Mouse (Mus musculus): Measurements from ENCODE around the gene Me3.

The Me3 gene

DNA sequence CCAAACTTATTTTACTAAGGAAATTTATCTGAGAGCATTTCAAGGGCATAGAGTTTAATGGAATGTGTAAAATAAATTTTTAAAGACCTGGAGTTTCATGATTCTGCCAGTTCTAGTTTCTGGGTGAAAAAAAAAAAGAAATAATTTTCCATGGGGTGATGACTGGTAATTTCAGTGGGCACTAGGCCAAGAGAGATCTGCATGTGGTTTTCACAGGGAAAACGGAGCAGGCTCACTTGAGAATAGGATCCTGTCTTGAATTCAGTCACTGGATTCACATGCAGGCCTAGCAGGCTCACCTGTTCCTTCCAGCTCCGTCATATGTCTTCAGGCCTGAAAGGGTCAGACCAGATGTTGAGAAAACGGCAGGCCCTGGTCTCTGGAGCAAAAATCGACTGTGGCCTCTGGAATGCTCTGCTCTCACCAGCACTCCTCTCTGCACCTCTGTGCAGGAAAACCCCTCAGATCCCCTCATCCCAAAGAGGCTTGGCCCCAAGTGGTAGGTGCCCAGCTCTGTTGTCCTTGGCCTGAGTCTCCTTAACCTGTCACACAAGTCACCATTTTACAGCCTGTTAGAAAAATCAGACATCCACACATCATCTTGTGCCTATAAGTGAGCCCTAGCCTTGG is 196.4 kb downstream of the Me3 start:
- no peak for DNase-seq (ENCODE audit: low read depth, low spot score)

DNA sequence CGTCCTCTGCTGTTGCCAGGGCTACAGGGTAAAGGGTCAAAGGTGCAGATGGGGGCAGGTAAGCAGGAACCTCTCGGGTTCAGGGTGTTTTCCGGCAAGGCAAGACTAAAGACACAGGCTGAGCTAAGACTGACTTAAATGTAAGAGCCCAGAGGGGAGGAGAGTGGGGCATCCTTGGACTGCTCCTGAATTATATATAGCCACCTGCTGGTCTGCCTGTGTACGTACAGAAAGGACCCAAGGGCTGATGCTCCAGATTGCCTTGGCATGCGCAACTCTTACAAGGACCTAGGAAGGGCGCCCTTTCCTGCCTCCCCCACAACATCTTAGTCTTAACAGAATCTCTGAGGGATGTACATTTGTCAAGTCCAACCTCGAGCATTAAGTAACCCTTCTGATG is 197.0 kb downstream of the Me3 start:
- DNase-seq (ENCODE audit: low read depth, low spot score) = peak; percentile 73

DNA sequence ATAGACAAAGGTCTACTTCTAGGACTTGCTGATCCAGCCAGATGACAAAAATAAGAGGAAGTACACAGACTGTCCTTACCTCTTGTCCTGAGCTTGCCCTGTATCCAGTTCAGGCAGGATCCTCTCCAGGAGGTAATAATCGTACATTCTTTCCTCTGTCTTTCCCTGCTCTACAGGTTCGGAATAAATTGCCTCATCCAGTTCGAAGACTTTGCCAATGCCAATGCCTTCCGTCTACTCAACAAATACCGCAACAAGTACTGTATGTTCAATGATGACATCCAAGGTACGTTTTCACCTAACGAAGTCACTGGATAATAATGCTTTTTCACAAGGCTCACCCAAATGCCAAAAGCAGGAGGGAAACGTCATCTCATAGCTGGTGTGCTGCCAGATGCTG is 201.3 kb downstream of the Me3 start:
- DNase-seq (ENCODE audit: low read depth, low spot score) = no peak

DNA sequence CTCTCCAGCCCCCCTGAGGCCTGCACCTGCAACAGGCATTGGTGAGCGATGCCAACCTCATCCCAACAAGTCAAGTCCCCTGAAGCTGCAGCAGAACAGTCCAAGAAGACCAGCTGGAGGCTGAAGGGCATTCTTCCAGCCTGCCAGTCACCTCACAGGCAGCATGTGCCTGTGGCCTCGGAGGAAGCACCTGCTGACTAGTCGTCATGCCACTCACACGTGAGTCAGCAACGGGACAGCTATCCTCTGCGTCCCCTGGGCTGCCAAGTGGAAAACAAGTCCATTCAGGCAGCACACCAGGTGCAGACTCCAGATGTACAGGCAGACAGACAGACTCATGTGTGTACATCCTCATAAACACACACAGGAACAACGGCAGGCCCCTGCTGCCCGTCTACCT is 203.4 kb downstream of the Me3 start:
- DNase-seq (ENCODE audit: low read depth, low spot score) = no peak

- no peak for DNase-seq (ENCODE audit: low read depth, low spot score)
Measured at GRCm38 (mm10) chr7:89836676-89837075, 204.5 kb downstream of the Me3 start.

DNA sequence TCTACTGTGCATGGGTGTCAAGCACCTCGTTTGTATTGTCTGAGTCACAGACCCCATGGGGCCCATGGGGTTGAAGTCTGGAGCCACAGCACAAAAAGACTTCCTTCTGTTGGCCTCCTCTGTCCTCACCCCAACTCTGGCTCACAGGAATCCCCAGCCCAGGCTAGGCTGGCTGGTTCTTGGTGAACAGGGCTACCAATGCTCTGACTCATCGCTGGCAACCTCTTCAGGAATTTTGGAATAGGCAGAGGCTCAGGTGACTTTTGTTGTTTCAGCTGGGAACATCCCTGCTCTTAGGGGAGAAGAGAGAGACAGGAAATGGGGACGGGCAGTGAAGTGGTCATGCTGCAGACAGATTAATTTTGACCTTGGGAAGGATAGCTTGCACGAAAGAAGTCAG is 205.6 kb downstream of the Me3 start:
- DNase-seq (ENCODE audit: low read depth, low spot score) = no peak

- no peak for DNase-seq (ENCODE audit: low read depth, low spot score)
Measured at GRCm38 (mm10) chr7:89839721-89840120, 207.5 kb downstream of the Me3 start.

- peak; percentile 74 for DNase-seq (ENCODE audit: low read depth, low spot score)
Measured at GRCm38 (mm10) chr7:89841670-89842403, 209.6 kb downstream of the Me3 start.

DNA sequence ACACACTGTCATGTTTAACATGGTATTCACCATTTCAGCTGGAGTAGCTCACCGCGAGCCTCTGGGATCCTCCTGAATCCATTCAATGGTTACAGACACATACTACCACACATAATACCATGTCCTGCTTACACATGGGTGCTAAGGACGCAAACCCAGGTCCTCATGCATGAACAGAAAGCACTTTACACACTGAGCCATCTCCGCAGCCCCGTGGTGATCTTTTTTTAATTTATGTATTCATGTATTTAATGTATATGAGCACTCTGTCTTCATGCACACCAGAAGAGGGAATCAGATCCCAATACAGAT is 210.2 kb downstream of the Me3 start:
- no peak for DNase-seq (ENCODE audit: low read depth, low spot score)

GRCm38 (mm10) chr7:89843121-89843520 is 210.9 kb downstream of the Me3 start:
- no peak for DNase-seq (ENCODE audit: low read depth, low spot score)

- peak; percentile 62 for DNase-seq (ENCODE audit: low read depth, low spot score)
Measured at GRCm38 (mm10) chr7:89843533-89843932, 211.3 kb downstream of the Me3 start.

DNA sequence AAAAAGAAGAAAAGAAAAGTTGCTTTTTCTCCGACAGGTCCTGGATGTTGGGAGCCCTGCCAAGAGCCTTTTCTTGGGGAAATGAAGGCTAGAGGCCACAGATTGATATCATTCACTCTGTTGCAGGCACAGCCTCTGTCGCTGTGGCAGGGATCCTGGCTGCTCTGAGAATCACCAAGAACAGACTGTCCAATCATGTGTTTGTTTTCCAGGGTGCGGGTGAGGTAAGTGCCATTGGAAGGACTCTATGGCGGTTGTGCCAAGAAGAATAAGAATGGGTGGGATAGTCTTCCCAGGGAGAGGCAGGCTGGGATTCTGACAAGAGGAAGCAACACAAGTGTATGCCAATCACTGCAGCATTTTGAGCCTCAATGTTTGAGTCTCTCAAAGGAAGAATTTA is 213.5 kb downstream of the Me3 start:
- DNase-seq (ENCODE audit: low read depth, low spot score) = no peak

- no peak for DNase-seq (ENCODE audit: low read depth, low spot score)
Measured at GRCm38 (mm10) chr7:89850510-89850909, 218.3 kb downstream of the Me3 start.

DNA sequence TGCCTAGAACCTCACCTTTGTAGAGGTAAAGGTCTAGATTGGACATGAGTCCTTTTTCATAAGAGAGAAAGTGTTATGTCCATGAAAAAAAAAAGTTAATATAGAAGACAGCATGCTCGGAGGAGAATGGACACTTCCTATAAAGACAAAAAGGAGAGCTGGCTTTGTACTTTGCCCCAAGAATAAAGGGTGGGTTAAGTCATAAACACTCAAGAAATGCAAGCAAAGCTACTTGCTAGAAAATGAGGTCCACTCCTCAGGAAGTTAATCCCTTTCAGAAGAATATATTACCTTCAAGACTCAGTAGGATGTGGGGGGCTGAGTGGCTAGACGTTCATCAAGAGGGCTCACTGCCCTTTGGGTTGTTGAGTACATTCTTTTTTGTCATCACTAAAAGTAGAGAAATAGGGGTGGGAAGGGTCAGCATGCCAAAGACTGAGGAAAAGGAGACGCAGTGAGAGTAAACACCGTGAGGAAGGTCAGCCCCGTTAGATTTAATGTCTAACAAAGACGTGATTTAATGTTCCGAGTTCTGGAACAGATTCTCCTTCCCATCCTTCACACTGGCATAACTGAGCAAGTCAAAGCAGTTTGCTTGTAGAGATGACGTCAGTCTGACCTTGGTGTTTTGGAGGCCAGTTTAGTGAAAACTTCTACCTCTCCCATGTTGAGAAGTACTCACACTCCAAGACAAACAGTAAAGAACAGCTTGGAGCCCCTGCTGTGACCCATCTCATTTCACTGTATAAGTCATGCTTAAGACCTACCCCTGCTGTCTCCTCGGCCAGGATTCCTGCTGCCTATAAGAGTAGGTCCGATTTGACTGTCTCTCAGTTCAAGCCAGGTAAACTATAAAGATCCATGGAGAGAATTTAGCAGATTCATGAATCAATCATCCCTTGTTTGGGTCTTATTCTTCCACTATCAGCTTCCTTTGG is 220.2 kb downstream of the Me3 start:
- DNase-seq (ENCODE audit: low read depth, low spot score) = peak; percentile 14

DNA sequence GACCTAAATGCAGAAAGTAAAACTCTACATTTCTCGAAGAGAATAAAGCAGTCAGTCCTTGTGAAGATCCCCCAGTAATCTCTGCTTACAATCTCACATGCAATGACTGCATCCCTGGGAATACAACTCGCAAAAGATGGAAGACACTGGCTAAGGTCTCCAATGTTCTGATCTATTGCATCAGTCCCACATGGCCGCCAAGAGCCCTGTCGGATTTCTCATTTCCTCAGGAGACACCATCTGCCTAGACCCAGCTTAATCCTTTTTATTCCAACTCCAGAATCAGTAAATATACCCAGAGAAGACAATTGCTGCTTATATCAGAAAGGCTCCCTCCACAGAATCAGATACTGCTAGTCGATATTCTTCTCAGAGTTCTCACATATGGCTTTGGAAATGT is 220.9 kb downstream of the Me3 start:
- no peak for DNase-seq (ENCODE audit: low read depth, low spot score)

GRCm38 (mm10) chr7:89855196-89855595 is 223.0 kb downstream of the Me3 start:
- DNase-seq (ENCODE audit: low read depth, low spot score) = no peak

DNA sequence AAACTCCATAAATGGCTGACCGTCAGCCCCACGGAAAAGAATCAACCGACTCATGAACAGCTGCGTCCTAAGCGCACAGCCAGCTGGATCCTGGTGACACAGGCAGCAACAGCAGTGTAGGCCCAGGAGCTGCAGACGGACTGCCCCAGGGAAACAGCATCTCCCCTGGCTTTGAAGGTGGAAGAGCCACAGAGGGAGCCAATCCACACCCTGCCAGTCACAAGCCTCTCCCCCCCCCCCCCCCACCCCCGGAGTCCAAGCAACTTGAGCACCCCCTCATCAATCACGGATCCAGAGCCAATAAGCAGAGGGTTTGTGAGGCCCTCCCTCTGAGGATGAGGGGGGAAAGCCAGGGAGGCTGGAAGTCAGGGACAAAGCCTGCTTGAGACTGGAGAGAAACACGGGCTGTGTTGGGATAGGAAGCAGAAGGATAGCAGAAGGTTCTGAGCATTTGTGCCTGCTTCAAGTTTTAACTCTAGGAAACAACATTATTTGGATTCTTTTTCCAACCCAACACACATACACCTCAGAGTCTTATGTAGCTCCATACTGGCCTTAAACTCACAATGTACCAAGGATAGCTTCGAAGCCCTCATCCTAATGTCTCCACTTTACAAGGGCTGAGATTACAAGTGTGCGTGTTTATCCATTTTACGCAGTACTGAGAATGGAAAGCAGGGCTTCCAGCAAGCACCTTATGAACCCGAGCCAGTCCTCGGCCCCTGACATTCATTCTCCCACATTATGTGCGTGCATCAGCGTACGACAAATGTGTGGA is 224.4 kb downstream of the Me3 start:
- peak; percentile 8 for DNase-seq (ENCODE audit: low read depth, low spot score)

GRCm38 (mm10) chr7:89864769-89865168 is 232.6 kb downstream of the Me3 start:
- DNase-seq (ENCODE audit: low read depth, low spot score) = peak; percentile 31

DNA sequence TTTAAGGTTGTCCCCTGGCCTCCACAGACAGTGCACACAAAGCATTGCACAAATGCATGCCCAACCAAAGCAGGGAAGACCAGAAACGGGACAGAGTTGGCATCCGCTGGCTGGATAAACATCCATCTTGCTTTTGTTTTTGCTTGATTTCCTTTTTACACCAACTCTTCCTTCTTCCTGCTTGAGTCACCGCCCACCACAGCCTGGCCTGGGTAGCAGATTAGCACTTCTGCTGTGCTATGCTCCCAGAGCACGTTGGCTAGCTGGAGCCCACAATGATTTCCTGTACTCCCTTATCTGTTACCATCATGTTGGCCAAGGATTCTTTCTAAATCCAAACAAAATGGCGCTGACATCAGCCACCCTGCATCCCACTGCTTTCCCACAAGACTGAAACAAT is 235.0 kb downstream of the Me3 start:
- no peak for DNase-seq (ENCODE audit: low read depth, low spot score)

- no peak for DNase-seq (ENCODE audit: low read depth, low spot score)
Measured at GRCm38 (mm10) chr7:89879686-89880085, 247.5 kb downstream of the Me3 start.

- DNase-seq (ENCODE audit: low read depth, low spot score) = no peak
Measured at GRCm38 (mm10) chr7:89884551-89884950, 252.4 kb downstream of the Me3 start.

DNA sequence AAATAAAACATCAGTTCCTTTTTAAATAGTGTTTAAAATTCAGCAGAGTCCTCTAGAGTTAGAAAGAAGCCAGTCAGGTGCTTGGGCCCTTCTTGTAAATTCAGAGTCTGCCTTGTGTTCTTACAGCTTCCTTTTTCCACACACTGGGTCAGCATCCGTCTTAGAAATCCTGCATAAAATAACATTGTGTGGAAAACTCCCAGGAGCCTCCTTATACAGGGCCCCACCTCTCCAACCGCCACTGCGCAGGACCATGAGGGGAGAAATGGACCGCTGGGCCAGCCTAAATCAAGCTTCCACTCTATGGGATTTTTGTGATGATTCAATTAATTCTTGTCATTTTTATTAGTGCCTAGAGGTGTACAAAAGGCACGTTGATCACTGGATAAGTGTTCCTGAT is 259.2 kb downstream of the Me3 start:
- no peak for DNase-seq (ENCODE audit: low read depth, low spot score)

All from ES-CJ7 (cell line).